Mouse (Mus musculus) adrenal gland, postnatal 25 days (tissue): Measurements from ENCODE around the gene Moap1. TPM values are rescaled to one million over a fixed set of nuclear protein-coding genes. Genes with fewer than 3 reads are reported as not detected.
A peak's percentile ranks its signal among the peaks of the same experiment; 100 is the strongest.

Experiments used
- DNase-seq: peaks from one replicate; pipeline ENCODE4 v3.0.0; 2021; ENCODE audit warnings: mixed read lengths
- long read RNA-seq: library from polyadenylated mRNA; stranded (forward); transcript quantifications from one replicate; pipeline ENCODE4 v2.0.0, GENCODE M21; 2021
- total RNA-seq: library from RNA; stranded (reverse); gene quantifications from 2 replicates; pipeline ENCODE4 v1.2.3, GENCODE M21; 2021

Moap1 gene
- 9.6 and 10.2 TPM in 2 replicates for total RNA-seq
- long read RNA-seq, transcript Moap1-202 (2 exons, 1,284 nt), result major isoform, 17 of 19 reads
- long read RNA-seq, partial matches to known transcripts, result 0 of 19 reads
- long read RNA-seq, other reads (novel, unspliced or antisense), result 0 of 19 reads

DNA sequence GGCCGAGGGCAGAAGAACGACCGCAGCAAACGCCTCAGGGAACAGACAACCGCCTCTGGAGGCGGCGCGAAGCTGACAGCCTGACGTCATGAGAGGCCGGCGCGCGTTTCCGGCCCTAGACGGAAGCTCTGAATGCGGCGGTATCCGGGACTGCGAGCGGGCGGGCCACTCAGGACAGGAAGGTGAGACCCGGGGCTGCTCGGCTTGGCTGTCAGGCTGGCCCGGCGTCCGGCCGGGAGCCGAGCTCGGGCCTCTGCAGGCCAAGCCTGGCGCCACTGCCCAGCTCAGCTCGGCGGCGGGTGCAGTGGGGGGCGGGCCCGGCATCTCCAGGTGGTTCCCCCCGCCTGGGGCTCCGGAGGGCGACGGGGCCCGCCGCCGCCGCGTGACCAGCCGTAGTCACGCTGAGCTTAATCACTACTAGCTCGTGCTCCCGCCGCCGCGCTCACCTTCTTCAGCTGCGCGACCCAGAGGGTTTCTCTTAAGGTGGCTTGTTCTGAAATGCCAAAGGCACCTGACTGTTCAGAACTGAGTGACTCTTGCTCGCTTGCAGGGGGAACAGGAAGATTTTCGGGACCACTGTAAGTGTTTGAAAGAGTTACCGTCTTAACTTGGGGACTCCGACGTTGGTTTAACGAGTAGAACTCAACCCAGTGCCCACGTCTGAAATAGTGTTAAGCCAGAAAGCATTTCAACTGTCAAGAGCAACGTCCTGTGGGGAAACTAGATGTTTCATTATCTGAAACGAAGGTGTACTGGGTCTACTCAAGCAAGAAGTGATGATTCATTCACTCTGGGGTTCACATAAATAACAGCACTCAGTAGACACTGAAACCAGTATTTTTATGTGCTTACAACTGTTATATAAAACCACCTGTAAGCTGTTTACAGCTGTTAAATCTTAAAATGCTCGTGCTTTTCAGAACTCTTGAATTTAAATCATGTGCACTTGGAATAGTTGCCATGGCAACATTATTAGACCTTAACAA lies at the start of gene Moap1, which contains the start of gene Tmem251:
Gene Moap1, minus strand, starts transcription at position 73 of the 986 bp plus-strand sequence.
Gene Tmem251, plus strand, starts transcription at position 174 of the 986 bp plus-strand sequence.
- peak; percentile 92 for DNase-seq

DNA sequence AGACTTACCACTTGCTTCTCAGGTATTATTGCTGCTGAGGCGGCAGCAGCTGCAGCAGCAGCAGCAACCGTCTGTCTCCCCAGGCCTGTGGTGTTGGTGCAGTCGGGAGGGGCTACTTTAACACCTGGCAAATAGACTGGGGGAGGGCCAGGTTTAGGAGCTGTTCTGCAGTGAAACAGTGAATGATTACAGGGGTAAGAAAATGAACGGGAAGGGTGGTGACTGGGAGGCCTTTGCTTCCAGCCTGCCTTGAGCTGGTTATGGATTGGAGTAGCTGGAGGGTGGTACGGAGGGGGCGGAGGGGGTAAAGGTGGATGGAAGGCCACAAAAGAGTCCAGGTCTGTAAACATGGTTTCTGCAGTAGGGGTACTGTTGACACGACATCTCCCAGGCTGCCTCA lies 44.5 kb upstream of the Moap1 start:
- no peak for DNase-seq

DNA sequence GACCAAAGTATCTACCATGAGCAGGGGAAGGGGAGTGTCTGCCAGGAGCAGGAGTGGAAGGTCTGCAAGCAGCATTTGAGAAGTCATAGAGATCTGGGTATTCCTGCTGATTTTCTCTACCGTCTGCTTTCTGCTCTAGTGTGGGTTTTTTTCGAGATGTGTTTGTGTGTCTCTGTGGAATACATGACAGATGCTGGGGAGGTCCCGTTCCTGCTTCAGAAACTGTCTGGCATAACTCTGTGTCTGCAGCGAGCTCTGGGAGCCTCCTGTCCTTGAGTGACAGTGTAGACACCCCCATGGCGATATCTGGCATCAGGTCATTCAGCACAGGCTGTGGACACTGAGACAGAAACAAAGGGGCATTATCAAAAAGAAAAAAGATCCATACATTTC lies 42.1 kb upstream of the Moap1 start:
- no peak for DNase-seq

DNA sequence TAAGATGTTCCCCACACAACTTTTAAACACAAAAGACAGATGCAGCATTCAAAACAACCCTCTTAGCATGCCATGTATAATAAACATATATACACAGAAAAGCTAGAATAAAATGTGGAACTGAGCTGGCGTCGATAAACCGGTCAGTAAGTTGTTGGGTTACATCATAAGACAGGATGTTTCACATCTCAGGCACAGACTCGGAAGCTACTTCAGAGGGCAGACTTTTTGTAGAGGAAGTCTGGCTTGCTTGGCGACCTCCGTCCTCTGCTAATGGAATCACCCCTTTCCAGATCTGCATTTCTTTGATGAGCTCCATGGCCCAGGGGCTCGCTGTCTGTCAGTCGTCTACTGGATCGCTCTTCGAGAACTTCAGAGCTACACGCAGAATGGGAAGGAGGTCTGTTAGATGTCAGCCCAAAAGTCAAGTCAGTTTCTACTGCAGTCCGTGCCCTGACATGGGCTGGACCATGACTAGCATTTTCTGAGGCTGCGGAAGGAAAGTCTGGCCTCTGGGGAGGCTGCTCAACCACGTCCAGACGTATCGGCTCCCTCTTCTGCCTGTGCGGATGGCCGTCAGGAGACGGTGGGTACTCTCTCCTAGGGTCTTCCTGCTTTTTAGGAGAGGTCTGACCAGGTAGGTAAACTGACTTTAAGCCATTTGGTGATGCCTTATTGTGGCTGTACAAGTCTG lies 41.6 kb upstream of the Moap1 start:
- no peak for DNase-seq

DNA sequence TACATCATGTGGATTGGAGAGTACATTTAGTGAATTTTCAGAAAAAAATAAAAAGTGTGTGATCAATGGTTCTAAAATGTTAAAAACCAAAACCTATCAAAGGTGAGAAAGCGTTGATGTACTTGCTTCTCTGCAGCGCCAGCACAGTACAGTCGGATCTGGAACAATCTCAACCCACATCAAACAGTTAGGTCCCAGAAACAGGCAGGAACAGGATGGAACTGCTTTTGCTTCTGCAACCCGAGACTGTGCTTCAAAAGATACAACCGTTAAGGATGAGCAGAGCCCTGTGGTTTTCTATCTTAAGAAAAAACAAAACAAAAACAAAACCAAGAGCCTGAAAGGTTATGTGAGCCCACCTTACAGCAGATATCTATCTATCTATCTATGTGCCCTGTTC lies 39.4 kb upstream of the Moap1 start:
- DNase-seq, result no peak

DNA sequence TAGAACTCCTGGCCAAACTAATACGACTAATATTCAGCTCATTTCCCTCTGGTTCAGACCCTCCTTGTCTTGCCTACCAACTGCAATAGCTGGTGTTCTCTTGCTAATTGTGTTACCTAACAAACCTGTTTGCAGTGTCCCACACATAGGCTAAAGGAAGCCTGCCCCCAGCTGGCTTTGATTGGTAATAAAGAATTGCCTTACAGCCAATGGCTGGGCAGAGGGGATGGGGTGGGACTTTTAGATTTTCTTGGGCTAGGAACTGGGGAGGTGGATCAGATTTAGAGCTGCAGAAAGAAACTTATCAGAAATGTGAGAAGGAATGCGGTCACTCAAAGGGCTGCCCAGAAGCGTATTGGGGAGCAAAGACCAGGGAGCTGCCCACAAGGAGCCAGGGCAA lies 36.0 kb upstream of the Moap1 start:
- no peak for DNase-seq

DNA sequence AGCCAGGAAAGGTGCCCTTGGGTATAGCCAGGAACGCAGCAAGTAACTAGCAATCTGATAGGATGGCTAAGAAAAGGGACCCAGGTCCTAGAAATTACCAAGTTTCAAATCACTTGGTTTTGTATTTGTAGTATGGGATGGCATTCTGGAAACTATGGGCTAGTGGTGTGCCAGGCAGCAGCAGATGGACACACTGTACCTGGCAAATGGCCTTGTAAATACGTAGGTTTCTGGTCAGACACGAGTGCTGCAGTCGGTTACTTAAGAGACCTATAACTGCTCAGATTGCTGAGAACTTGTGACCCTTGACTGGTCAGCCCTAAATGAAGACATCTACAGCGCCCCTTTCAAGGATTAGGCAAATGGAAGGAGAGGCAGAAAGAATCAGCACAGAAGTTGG lies 34.7 kb upstream of the Moap1 start:
- DNase-seq, result no peak

DNA sequence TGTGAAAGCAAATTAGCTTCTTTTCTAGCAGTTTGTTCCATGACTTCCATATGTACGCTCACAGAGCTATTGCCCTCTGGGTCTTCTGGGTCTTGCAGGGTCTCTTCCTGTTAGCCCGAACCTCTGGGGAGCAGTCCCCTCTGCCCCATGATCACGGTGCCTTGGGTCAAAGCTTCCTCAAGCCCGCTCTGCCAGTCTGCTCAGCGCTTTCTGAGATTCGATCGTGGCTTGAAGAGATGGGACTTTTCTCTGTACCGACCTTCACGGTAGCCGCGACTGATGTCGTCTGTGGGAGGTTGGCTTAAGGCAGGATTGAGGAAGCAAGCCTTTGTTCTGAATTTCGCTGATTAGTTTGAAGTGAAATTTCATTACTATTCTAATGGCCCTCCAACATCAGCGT lies 32.6 kb upstream of the Moap1 start:
- DNase-seq, result no peak

DNA sequence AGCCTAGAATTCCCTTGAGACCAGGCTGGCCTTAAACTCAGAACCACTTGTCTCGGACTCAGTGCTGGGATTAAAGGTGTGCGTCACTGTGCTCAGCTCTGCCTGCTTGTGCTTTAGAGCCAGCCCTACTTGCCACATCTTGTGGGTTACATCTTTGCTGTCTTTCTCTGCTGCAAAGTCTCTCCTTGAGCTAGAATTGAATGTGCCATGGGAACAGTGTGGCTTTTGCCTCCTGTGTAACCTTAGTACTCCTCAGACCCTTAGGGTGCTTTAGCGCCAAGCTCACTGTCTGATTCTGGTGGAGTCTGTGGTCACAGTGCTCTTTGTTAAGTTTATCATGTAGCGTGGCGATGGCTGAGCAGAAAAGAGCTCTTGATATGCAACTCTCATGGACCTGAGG lies 29.2 kb upstream of the Moap1 start:
- no peak for DNase-seq

DNA sequence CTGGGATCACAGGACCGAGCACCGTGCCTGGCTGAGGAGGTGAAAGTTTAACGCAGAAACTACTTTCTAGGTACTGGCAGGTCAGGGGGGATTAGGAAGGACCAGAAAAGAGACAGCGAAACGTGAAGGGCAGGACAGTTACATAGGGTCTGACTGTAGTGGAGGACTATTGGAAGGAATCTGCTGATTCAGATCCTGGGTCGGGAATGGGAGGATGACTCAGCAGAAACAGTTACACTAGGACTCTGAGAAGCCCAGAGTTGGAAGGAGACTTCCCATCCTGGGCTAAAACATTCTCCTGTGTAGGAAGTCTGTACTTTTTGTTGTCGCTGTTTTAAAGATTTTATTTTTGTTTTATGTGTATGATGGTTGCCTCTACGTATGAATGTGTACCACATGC lies 28.1 kb upstream of the Moap1 start:
- no peak for DNase-seq

DNA sequence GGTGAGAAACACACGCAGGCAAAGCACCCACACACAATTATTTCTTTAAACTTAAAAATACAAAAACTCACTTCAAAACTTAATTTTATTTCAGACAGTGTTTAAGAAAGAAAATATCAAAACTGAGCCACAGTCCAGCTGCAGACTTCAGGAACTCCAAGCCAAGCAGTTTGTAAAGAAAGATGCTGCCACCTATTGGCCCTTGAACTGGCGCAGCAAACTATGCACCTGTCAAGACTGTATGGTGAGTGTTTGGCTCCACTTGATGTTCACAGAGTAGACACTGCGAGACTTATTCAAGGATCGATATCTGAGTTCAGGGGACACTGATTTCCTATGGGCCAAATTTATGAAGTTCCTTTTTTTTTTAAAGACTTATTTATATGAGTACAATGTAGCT lies 25.5 kb upstream of the Moap1 start:
- no peak for DNase-seq

DNA sequence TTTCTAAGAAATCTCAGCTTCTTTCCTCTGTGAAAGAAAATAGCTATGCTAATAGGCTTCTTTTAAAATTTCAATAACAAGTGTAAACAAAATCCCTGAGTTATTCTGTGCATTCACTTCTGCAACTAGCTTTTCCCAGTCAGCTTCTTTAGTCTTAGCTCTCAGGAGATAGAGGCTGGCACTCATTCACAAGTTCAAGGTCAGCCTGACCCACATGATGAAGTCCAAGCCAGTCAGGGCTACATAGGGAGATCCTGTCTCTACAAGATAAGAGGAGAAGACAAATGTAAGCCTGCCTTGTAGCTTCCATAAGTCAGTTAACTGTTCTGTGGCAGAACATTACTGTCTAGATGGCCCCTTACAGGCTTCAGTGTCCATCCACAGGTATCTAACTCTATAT lies 20.2 kb upstream of the Moap1 start:
- peak; percentile 39 for DNase-seq

DNA sequence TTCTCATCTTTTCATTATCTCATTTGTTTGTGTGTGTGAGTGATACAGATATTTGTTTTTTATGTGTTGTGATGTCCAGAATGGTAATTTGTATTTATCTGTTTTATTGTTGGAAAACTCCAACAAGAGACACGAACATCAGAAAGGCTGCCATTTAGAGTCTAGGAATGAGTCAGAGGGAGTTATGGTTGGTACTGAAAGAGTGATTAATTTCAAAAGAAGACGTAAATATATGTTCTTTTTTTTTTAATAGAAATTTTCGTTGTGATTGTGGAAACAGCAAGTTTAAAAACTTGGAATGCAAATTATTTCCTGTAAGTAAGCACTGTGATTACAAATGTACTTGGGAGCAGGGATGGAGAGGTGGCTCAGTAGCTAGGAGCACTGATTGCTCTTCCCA lies 18.2 kb upstream of the Moap1 start:
- DNase-seq, result no peak

DNA sequence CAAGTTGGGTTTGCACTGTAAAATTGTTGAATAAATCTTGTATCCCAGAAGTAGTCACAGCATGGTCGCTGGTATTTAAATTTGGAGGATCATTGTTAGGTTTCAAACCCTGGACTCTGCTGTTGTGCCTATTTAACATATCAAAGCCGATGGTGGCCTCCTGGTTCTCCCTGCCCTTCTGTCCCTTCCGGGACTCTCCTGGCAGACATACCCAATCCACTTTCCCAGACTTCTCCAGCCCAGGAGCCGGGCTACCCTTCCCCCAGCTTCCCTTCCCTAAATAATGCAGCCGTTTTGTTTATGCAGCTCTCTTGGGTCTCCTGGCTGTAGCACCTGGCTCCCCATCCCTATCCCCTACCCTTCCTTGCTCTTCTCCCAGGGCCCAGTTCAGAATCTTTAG lies 15.5 kb upstream of the Moap1 start:
- no peak for DNase-seq

DNA sequence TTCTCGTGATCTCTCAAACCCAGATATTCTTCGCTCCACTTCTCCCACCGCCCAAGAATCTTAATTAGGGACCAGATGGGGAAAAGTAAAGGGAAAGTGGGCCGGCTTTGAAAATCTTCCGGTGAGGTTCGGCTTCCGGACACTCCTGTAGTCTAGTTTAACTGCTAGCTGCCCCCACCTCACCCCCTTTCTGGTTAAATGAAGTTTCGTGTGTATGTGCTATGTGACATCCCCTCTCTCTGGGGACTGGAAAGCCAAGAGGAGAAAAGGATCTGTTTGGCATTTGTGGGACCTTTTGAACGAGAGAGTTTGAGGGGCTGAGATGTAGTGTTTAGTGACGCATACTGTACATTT lies 14.9 kb upstream of the Moap1 start, which contains the start of gene Gm20604:
Gene Gm20604, minus strand, starts transcription at position 270 of the 354 bp plus-strand sequence.
- DNase-seq, result no peak

DNA sequence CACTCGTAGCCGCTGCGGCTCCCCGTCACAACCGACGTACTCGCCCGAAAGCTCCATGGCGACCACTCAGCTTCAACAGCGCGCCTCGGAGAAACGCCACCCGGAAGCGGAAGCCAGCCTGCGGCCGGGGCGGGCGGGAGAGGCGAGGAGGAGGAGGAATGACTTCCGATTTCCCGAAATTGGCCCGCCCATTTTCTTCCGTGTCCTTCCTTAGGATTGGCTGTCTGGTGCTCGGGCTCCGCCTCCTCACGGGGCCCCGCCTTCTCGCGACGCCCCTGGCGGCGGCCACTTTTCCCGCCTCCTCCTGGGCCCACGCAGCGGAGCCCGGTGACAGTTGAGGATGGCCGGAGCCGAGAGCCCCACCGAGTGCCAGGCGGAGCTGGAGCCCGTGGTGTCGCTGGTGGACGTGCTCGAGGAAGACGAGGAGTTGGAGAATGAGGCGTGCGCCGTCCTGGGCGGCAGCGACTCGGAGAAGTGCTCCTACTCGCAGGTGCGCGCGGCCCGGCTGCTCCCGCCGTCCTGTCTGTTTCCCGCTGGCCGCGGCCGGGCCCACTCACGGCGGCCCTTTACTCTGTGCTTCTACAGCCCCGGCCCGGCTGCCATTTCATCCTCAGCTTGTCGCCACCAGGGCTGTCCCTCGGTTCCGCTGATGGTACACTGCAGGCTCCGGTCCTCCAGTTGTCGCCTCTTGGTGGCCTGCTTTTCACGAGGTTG lies 14.4 kb upstream of the Moap1 start, which contains the start of the genes Gm28051, Gon7 and Ubr7:
Gene Gm28051, minus strand, starts transcription at position 77 of the 714 bp plus-strand sequence.
Gene Gon7, minus strand, starts transcription at position 115 of the 714 bp plus-strand sequence.
Gene Ubr7, plus strand, starts transcription at position 279 of the 714 bp plus-strand sequence.
- DNase-seq, result peak; percentile 94

DNA sequence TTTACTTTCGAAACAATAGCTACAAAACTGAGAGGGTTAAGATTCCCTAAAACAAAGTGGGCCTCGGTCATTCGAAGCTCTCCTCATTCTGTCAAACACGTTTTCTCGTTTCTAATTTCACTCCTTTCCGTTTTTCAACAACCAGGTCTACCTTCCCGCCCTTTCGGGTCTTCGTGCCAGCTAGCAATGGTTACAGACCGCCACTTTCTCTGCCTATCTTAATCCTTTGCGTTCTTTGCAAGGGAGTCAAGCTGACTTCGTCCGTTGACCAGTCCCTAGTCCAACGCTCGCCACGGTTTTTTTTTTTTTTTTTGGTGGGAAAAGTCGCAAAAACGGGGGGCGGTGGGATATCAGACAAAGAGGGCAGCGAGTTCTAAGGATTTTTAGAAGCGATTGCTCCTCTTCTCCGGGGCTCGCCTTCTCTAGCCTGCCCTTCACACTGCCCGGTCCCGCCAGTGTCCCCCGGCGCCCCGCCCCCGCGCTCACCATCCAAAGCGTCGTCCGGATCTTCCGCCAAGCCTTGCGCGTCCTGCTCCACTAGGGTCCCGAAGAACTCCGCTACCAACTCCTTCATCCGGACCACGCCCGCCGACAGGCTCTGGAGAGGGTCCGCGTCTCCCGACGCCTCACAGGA lies 13.7 kb upstream of the Moap1 start:
- peak; percentile 87 for DNase-seq

DNA sequence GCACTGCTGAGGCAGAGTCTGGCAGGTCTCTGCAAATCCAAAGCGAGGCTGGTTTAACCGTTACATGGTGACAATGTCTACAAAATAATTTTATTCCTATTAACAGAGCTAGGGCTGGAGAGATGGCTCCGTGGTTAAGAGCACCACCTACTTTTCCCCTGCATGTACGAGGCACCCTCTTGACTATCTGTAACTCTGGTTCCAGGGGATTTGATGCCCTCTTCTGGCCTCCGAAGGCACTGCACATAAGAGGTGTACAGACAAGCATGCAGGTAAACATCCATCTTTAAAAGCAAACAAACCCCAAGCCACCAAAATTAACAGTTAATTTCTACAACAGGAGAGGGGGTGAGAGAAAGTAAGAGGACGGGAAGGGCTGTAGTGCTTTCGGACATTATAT lies 12.8 kb upstream of the Moap1 start:
- DNase-seq, result no peak

DNA sequence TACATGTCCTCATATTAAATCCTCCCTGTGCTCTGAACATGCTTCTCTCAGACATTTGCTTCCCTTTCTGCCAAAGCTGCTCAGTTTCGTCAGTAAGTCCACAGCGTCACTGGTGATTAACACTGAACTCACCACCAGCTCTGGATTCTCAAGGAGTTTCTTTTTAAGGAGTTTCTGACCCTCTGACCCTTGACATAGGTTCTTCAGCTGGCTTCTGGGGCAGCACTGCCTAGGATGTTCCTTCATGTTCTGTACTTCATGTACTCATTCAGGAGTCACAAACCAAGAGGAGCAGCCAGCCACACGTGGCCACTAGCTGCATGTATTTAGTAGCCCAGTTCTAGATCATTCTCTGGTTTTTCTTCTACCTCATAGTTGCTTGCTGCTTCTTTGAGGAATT lies 4.8 kb upstream of the Moap1 start:
- DNase-seq, result no peak

DNA sequence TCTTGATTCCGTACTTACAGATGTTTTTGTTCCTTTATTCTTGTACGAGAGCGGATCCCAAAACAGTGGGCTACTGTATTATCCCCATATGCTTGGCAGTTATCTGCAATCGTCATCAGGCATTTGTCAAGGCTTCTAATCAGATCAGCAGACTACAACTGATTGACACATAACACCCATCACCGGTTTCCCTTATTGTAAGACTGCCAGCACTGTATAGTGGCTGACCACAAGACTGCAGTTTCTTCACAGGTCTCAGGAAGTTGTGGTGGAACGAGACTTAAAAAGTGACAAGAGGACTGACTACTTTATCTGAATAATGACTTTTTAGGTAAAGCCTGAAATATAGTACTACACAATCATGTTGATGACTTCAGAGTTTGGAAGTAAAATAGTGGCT lies 1.4 kb upstream of the Moap1 start:
- DNase-seq, result no peak

DNA sequence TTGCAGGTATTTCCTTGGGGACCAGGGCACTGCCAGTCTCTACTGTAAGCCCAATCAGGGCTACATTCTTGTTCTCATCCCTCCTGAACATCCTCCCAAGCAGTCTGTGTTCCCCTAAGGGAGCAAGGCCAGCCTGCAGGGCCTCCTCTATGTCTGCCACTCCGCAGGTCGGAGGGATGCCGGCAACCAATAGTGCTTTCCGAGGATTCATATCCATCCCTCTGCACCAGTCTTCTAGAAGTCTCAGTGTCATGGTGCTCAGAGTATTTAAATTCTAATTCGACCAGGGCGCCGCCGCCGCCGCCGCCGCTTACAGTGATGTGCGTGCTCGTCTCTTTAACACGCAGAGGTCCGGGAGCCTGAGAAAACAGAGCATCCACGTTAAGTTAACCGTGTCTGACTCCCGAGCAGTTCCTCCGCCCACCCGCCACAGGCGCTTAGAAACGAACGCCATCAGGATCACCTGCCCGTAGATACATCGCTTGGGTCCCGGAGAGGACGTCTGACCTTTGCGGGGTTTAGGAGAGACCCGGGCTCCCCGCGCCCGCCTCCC lies 349 bp downstream of the Moap1 start:
- DNase-seq, result no peak
